Mouse (Mus musculus) brain, embryonic 14.5 days (tissue): ENCODE data around the gene Ckmt2.

Experiments
- CTCF ChIP-seq: fragments of 200-500 bp; IDR thresholded peaks from 2 replicates; pipeline ENCODE4 v1.5.1; 2012; ENCODE audit warnings: inconsistent platforms, mild to moderate bottlenecking, moderate library complexity, borderline replicate concordance; ENCODE audit not compliant: insufficient read depth, insufficient read length; ENCODE audit errors: extremely low read depth
- POLR2A ChIP-seq: fragments of 200-500 bp; IDR thresholded peaks from 2 replicates; pipeline ENCODE4 v1.6.1; 2012; ENCODE audit warnings: mild to moderate bottlenecking, inconsistent platforms, borderline replicate concordance; ENCODE audit not compliant: poor library complexity, insufficient read depth, insufficient read length, severe bottlenecking; ENCODE audit errors: extremely low read depth

DNA sequence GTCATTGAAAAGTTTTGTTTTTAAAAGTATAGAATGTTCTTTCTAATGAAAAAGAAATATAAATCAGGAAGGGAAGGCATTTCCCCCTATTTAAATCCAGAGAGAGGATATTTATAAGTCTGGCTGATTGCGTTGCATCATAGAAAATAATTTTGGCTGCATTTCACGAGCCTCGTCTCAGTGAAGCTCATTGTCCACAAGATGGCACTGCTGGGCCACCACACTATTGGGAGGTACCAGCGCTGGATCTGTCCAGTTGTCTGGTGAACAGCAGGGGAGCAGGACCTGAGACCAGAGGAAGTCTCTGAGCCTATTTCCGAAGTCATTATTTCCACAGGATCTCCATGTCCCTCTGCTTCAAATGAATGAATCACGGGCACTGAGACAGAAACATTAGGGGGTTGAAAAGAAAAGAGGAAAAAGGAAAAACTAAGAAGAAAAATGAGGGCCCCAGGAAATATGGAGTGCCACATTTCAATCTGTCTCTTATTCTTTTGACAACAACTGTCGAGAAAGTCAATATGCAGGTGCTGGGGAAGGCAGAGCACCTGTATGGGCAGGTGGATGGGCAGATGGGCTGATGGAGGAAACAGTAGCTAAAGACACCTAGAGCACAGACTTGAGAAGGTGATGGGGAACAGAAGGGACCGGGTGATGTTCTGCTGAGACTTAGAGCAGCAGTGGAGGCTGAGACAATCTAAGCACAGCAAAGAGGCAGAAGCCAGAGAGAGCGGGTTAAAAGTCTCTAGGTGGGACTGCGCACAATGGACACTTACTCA is 31.7 kb upstream of the Ckmt2 start:
- peak; percentile 94 for TF ChIP-seq CTCF
- TF ChIP-seq POLR2A: no peak
